Mouse (Mus musculus) liver, embryonic 13.5 days (tissue): ENCODE data around the gene Castor2. TPM values are rescaled to one million over a fixed set of nuclear protein-coding genes. Genes with fewer than 3 reads are reported as not detected.

Experiments
- ATAC-seq: fragments of 200-750 bp; cut with Nextera tagmentation; 2 replicates; pipeline ENCODE4 v1.8.0; 2017; ENCODE audit warnings: low read depth, mild to moderate bottlenecking, moderate number of reproducible peaks, moderate library complexity
- DNase-seq: peaks from one replicate; pipeline ENCODE4 v3.0.0; 2022
- H3K27ac ChIP-seq: fragments of 300-500 bp; sonication (generic); 2 replicates; pipeline ENCODE4 v1.5.1; 2015; ENCODE audit warnings: moderate library complexity, mild to moderate bottlenecking, inconsistent platforms
- H3K27me3 ChIP-seq: fragments of 300-500 bp; sonication (generic); 2 replicates; pipeline ENCODE4 v1.6.1; 2015; ENCODE audit warnings: mild to moderate bottlenecking, inconsistent platforms
- H3K36me3 ChIP-seq: fragments of 300-500 bp; sonication (generic); 2 replicates; pipeline ENCODE4 v1.6.1; 2015; ENCODE audit warnings: mild to moderate bottlenecking, inconsistent platforms
- H3K4me1 ChIP-seq: fragments of 300-500 bp; sonication (generic); replicated peaks from 2 replicates; pipeline ENCODE4 v1.6.1; 2015; ENCODE audit warnings: inconsistent platforms
- H3K4me2 ChIP-seq: fragments of 300-500 bp; sonication (generic); 2 replicates; pipeline ENCODE4 v1.6.1; 2015; ENCODE audit warnings: inconsistent platforms, mild to moderate bottlenecking, moderate library complexity
- H3K4me3 ChIP-seq: fragments of 300-500 bp; sonication (generic); replicated peaks from 2 replicates; pipeline ENCODE4 v1.5.1; 2015; ENCODE audit warnings: mild to moderate bottlenecking, inconsistent platforms
- H3K9ac ChIP-seq: fragments of 300-500 bp; sonication (generic); 2 replicates; pipeline ENCODE4 v1.6.1; 2015; ENCODE audit warnings: mild to moderate bottlenecking, inconsistent platforms
- H3K9me3 ChIP-seq: fragments of 300-500 bp; sonication (generic); replicated peaks from 2 replicates; pipeline ENCODE4 v1.6.1; 2016; ENCODE audit warnings: inconsistent platforms
- WGBS: fragments of 180-500 bp; shearing (Covaris S2); methylation state at CpG from one replicate; pipeline ENCODE4 v1.1.7; 2015; ENCODE audit not compliant: insufficient replicate concordance; 5-methylcytosine and 5-hydroxymethylcytosine counted together
- polyA plus RNA-seq: library from polyadenylated mRNA; unstranded; fragments of >200 nt; fragmentation: Nextera tagmentation; extraction: Ambion mirVana; gene quantifications from 2 replicates; pipeline ENCODE4 v1.2.1, GENCODE M21; 2015

Castor2 gene
- polyA plus RNA-seq, 1 experiment from 2014 or later: 0.54 TPM

DNA sequence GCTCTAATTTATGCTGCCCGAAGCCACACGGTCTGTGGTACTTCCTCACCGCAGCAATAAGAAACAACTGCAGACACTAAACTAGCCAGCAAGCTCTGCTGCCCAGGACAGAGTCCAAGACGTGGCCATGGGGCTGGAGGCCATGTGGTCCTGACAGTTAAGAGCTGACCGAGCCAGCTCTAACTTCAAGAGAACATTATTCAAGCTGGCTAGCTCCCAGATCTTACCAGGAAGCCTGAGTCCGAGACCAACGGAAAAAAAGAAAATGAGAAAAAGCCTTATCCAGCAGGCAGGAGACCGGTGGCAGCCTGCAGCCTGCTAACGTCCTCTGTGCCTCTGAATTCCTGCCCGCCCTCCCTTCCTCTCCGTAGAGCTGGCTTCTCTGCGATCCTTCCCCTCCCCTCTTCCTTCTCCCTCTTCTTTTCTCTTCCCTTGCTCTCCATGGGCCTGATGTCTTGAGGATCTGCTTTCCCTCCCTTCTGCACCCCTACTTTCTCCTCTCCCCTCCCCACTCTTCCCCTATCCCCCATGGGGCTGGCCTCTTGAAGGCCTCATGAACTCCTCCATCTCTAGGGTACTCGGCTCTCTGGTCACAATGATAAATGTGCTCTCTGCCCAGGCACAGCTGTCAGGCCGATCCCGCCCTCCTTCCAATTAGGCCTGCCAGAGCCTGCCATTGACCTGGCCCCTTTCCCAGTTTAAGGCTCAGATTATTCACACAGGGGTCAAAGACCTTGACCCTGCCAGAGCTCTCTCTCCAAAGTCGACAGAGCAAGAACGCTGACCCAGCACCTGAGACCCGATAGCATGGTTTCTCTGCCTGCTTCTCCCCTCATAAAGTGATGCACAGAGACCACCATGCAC, 18.6 kb upstream of the Castor2 start:
- H3K27me3 ChIP-seq: no peaks in the 10 kb centered on the region
- no peak overlapping the region for H3K9ac ChIP-seq
- WGBS: 34% methylated on average over 18 of the region's 18 CpGs
- H3K27ac ChIP-seq: no peak overlapping the region
- H3K36me3 ChIP-seq: no peaks in the 10 kb centered on the region
- H3K4me1 ChIP-seq: peaks cover 2% of the 10 kb centered on the region; the same call in 1 of the 2 replicates
- ATAC-seq (no peak), DNase-seq (no peak)
- peaks cover 5% of the 10 kb centered on the region; the same call in 1 of the 2 replicates for H3K9me3 ChIP-seq
- H3K4me3 ChIP-seq: no peak overlapping the region
- H3K4me2 ChIP-seq: no peak overlapping the region

- peaks cover 2% of the 10 kb centered on the region; the same call in 1 of the 2 replicates for H3K4me1 ChIP-seq
- DNase-seq (no peak), ATAC-seq (no peak)
- no peak overlapping the region for H3K9ac ChIP-seq
- no peaks in the 10 kb centered on the region for H3K9me3 ChIP-seq
- H3K4me3 ChIP-seq: no peak overlapping the region
- H3K36me3 ChIP-seq: no peaks in the 10 kb centered on the region
- no peaks in the 10 kb centered on the region for H3K27me3 ChIP-seq
- H3K4me2 ChIP-seq: no peak overlapping the region
- H3K27ac ChIP-seq: no peak overlapping the region
- 62% methylated on average over 4 of the region's 4 CpGs for WGBS
Measured at GRCm38 (mm10) chr5:134085227-134085626, 14.3 kb upstream of the Castor2 start.

DNA sequence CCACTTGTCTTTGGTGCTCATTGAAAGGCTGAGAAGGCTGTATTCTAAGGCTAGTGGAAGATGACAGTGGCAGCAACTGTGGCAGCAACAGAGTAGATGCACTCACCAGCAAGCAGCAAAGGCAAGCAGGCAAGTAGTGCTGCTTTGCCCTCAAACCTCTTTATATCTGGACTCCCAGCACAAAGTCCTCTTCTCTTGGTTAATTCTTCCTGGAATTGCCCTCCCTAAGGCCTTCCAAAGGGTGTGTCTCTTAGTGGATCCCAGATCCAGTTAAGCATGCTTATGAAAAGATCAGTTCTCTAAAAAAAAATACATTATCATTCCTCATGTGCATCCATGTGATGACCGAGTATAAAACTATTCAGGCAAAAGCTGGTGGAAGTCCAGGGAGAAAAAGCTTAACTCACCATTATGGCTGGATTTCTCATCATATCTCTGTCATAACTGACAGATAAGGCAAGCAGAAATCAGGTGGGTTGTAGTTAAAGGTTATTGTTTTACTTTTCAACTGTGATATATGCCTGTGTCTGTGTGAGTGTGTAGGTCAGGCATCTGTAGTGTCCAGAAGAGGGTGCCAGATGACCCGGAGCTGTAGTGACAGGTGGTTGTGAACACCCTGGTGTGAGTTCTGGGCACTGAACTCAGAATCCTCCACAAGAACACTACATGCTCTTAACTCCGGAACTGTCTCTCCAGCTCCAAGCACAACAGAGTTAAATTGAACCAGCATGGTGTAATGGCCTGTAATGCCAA, 13.4 kb upstream of the Castor2 start:
- DNase-seq (no peak), ATAC-seq (no peak)
- 65% methylated on average over 3 of the region's 3 CpGs for whole genome bisulfite sequencing

DNA sequence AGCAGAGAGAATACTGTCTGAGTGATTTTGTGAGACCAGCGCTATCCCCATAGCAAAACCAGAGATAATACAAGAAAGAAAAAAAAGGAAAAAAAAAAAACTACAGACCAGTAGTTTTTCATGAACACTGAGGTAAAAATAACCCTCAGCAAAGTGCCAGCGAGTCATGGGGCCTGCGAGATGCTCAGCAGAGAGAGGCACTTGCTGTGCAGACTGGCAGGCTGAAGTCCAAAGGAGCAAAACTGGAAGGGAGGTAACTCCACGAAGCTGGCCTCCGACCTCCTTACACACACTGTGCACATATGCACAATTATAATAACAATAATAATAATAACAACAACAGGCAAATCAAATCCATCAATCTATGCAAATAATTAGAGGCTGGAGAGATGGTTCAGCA, 12.3 kb upstream of the Castor2 start:
- ATAC-seq (no peak), DNase-seq (no peak)
- no peak overlapping the region for H3K9ac ChIP-seq
- H3K36me3 ChIP-seq: no peaks in the 10 kb centered on the region
- no peak overlapping the region for H3K4me3 ChIP-seq
- H3K27ac ChIP-seq: no peak overlapping the region
- no peaks in the 10 kb centered on the region for H3K9me3 ChIP-seq
- 58% methylated on average over 5 of the region's 5 CpGs for WGBS
- H3K27me3 ChIP-seq: no peaks in the 10 kb centered on the region
- no peaks in the 10 kb centered on the region for H3K4me1 ChIP-seq
- no peak overlapping the region for H3K4me2 ChIP-seq

More for the DNA sequence above, 13.4 kb upstream of the Castor2 start:
- Histone ChIP-seq H3K27ac (no peak overlapping the region), H3K4me2 (no peak overlapping the region), H3K4me3 (no peak overlapping the region), H3K4me1 (no peaks in the 10 kb centered on the region; the same call in 1 of the 2 replicates), H3K9ac (no peak overlapping the region), H3K27me3 (no peaks in the 10 kb centered on the region), H3K9me3 (no peaks in the 10 kb centered on the region), H3K36me3 (no peaks in the 10 kb centered on the region)

DNA sequence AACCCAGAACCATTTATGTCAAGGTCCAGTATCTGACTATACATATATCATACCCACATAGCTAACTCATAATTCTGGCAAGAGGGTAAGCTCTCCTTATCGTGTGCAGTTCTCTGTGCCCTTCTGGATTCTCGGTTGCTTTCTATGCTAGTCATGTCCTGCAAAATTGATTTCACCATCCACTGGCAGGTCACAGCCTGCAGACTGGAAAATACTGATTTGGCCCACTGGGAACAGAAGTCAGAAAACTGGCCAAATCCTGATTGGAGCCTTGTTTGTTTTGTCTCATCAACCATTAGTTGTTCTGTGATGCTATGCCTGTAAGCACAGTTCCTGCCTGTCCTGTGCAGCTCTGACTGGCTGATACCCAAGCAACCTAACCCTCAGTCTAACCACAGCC, 3.7 kb upstream of the Castor2 start:
- no peak for ATAC-seq
- WGBS: 59% methylated on average over 2 of the region's 2 CpGs
- no peaks in the 10 kb centered on the region for H3K36me3 ChIP-seq
- no peak overlapping the region for H3K4me3 ChIP-seq
- peaks cover 18% of the 10 kb centered on the region for H3K27me3 ChIP-seq
- H3K4me2 ChIP-seq: no peak overlapping the region
- no peak overlapping the region for H3K9ac ChIP-seq
- DNase-seq: no peak
- no peak overlapping the region for H3K27ac ChIP-seq
- no peaks in the 10 kb centered on the region for H3K9me3 ChIP-seq
- H3K4me1 ChIP-seq: peaks cover 7% of the 10 kb centered on the region

DNA sequence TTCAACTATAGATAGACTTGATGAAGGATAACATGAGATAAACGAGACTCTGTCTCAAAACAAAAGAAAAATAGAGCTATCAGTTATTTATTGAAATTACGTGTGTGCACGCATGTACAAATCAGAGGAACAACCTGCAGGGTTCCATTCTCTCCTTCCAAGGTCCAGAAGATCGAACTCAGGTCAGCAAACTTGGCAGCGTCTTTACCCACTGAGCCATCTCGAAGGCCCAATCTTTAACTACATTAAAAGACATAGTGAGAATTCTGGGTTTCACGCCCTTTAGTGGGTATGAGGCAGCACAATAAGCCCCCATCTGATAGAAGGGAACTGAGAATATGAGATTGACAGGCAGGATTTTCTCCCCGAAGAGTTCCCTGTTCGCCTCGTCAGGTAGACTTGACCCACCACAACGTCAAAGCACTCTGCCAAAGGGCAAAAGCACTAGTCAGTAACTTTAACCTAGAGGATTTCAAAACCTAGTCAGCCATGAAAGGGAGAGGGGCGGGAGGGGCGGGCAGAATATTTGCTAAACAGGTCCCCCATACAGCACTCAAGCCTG, 1.1 kb upstream of the Castor2 start:
- 36% methylated on average over 13 of the region's 13 CpGs for WGBS
- no peak overlapping the region for H3K9ac ChIP-seq
- no peaks in the 10 kb centered on the region for H3K36me3 ChIP-seq
- H3K4me3 ChIP-seq: peak overlapping the region; percentile 64; the same call in 1 of the 2 replicates
- no peaks in the 10 kb centered on the region for H3K9me3 ChIP-seq
- no peak overlapping the region for H3K27ac ChIP-seq
- peaks cover 18% of the 10 kb centered on the region for H3K27me3 ChIP-seq
- ATAC-seq: no peak
- peak overlapping the region; percentile 85 for H3K4me2 ChIP-seq
- DNase-seq: no peak
- H3K4me1 ChIP-seq: peaks cover 14% of the 10 kb centered on the region

DNA sequence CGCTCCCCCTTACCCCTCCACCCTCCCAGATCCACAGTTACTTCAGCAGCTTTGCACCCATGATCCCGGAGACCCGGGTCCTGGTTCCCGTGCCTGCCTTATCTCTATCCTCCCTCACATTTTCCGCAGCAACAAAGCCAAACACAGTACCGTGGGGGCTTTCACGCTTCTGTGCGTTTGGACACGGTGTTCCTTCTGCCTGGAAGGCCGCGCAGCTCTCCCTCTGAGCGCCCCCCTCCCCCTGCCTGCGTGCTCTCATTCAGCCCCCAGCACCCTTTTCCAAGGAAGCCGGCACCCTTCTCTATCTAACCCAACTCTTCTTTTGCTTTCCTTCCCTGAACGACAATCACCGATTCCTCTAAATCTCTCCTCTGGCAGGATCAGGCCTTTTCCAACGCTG, 535 bp upstream of the Castor2 start:
- H3K4me3 ChIP-seq: peak overlapping the region; percentile 64
- peak overlapping the region; percentile 85 for H3K4me2 ChIP-seq
- peaks cover 14% of the 10 kb centered on the region for H3K4me1 ChIP-seq
- ATAC-seq: peak; percentile 27; the same call in 1 of the 2 replicates
- no peak overlapping the region for H3K27ac ChIP-seq
- H3K9me3 ChIP-seq: no peaks in the 10 kb centered on the region
- DNase-seq: no peak
- H3K9ac ChIP-seq: peak overlapping the region; percentile 50
- no peaks in the 10 kb centered on the region for H3K36me3 ChIP-seq
- peaks cover 18% of the 10 kb centered on the region for H3K27me3 ChIP-seq
- 0% methylated on average over 17 of the region's 17 CpGs for WGBS

DNA sequence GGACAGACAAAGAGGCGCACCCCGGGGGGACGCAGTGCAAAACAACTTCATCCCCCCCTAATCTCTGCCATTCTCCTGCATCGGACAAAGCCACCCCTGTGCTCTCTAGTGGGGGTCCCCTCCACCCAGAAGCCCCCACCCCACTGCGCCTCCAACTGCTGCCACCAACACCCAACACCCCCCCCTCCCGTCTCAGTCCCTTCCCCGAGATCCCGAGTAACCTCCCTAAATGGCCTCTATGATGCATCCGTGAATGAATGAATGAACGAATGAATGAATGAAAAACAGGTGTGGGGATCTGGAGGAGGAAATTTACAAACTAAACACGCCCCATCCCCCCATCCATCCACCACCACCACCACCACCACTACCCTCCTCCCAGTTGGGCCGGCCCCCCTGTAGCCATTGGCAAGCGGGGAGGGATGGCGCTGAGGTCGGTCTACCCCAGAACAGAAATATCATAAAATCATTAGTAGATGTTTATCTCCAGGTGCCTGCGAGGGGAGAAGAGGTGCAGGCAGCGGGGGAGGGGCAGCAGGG, 791 bp downstream of the Castor2 start:
- Histone ChIP-seq H3K9me3 (no peaks in the 10 kb centered on the region; the same call in 1 of the 2 replicates), H3K4me1 (peaks cover 14% of the 10 kb centered on the region), H3K36me3 (no peaks in the 10 kb centered on the region), H3K27ac (no peak overlapping the region), H3K27me3 (peaks cover 18% of the 10 kb centered on the region), H3K9ac (peak overlapping the region; percentile 68), H3K4me2 (peak overlapping the region; percentile 85), H3K4me3 (peak overlapping the region; percentile 64)
- ATAC-seq (peak; percentile 19; the same call in 1 of the 2 replicates), DNase-seq (no peak)
- WGBS: 9% methylated on average over 17 of the region's 17 CpGs

- Histone ChIP-seq H3K27me3 (peaks cover 18% of the 10 kb centered on the region), H3K36me3 (no peaks in the 10 kb centered on the region), H3K4me3 (no peak overlapping the region), H3K9ac (no peak overlapping the region), H3K9me3 (no peaks in the 10 kb centered on the region; the same call in 1 of the 2 replicates), H3K4me1 (peaks cover 14% of the 10 kb centered on the region), H3K4me2 (no peak overlapping the region), H3K27ac (no peak overlapping the region)
- WGBS: 71% methylated on average over 5 of the region's 5 CpGs
- no peak for DNase-seq
- no peak for ATAC-seq
Measured at GRCm38 (mm10) chr5:134101322-134101721, 1.8 kb downstream of the Castor2 start.

- Histone ChIP-seq H3K4me2 (no peak overlapping the region), H3K9ac (no peak overlapping the region), H3K9me3 (no peaks in the 10 kb centered on the region; the same call in 1 of the 2 replicates), H3K4me3 (no peak overlapping the region), H3K36me3 (no peaks in the 10 kb centered on the region), H3K4me1 (peaks cover 14% of the 10 kb centered on the region), H3K27me3 (peaks cover 18% of the 10 kb centered on the region), H3K27ac (no peak overlapping the region)
- DNase-seq (no peak), ATAC-seq (no peak)
- WGBS: 50% methylated on average over 5 of the region's 5 CpGs
Measured at GRCm38 (mm10) chr5:134101883-134102282, 2.4 kb downstream of the Castor2 start.

- no peak for ATAC-seq
Measured at GRCm38 (mm10) chr5:134102720-134103119, 3.2 kb downstream of the Castor2 start.

More at GRCm38 (mm10) chr5:134102720-134103119, 3.2 kb downstream of the Castor2 start:
- no peaks in the 10 kb centered on the region; the same call in 1 of the 2 replicates for H3K9me3 ChIP-seq
- no peak overlapping the region for H3K9ac ChIP-seq
- no peak overlapping the region for H3K4me2 ChIP-seq
- H3K27me3 ChIP-seq: peaks cover 18% of the 10 kb centered on the region
- H3K27ac ChIP-seq: no peak overlapping the region
- H3K4me3 ChIP-seq: no peak overlapping the region
- H3K36me3 ChIP-seq: no peaks in the 10 kb centered on the region
- WGBS: 44% methylated on average over 6 of the region's 6 CpGs
- H3K4me1 ChIP-seq: peaks cover 14% of the 10 kb centered on the region
- no peak for DNase-seq
